Mouse (Mus musculus): ENCODE measurements around the gene Robo1. TPM values are rescaled to one million over a fixed set of nuclear protein-coding genes. Genes with fewer than 3 reads are reported as not detected.
A peak's percentile ranks its signal among the peaks of the same experiment; 100 is the strongest.

Robo1 gene
- total RNA-seq, 2 experiments from 2014 or later, result 19.6 to 20.4 TPM

DNA sequence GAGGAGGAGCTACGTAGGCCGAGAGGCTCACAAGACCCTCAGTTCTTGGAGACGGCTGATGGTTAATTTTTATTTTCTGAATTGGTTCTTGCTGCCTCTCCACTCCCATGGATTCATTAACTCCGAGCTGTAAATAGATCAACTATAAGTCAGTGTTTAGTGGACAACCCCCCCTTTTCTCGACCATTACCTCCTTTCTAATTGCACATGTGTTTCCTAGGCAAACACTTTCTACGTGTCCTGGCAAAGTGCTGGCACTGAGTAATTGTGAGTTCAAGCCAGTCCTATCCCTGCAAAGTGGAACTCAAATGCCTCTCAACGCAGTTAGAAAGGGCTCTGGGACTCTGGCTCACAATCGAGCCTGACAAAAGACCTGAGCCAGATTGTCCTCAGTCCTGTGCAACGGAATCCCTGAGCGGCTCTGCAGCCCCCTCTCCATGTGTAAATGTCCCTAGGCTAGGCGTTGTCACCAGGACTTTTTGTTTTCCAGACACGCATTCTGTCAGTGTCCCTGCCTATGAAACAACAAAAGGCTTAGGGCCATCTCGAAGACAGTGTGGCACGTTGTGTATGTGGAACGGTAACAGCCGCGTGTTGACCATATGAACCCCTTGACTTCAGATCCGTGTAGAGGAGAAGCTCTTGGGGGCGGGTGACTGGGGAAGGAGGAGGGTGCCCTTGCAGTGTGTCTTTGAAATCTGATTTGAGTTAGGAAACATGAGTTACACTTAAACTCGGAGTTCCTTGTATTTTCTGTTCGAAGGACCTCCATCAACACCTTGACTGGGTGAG is 682.5 kb downstream of the Robo1 start:
- DNase-seq (ENCODE audit: low spot score in 2 of 2), result no peak

DNA sequence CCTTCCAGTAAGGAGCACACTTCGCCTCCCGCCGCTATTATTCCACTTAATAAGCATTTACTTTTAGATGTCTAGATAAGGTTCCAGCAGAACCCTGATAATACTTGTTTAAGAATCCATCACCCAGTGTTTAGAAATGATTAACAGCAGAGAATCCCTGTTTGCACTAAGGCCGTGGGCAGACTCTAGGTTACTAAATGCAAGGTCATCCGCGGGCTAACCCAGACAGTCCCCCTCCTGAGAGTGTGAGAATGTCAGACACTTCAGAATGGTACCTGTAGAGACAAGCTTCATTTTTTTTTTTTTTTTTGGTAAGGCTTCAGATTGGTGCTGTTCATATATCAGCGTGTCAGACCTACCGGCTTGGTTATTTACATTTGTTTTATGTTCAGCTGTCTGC is 685.1 kb downstream of the Robo1 start:
- no peak for DNase-seq (ENCODE audit: low spot score in 2 of 2)

DNA sequence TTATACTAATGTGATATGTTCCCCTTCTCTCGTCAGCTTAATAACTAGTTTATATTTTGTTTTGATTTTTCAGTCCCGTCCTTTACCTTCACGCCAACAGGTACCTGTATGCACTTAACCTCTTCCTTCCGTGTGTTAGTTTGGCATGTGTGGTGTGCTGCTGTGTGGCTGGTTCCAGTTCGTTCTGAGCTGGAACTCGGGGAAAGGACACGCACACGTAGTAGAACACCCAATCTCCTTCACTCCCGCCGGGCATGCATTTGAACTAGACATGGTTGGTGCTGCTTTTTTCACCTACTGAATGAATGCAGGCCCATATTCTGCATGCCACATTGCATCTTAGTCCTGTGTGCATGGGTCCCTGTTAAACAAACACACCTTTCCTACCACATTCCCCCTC is 685.5 kb downstream of the Robo1 start:
- no peak for DNase-seq (ENCODE audit: low spot score in 2 of 2)

DNA sequence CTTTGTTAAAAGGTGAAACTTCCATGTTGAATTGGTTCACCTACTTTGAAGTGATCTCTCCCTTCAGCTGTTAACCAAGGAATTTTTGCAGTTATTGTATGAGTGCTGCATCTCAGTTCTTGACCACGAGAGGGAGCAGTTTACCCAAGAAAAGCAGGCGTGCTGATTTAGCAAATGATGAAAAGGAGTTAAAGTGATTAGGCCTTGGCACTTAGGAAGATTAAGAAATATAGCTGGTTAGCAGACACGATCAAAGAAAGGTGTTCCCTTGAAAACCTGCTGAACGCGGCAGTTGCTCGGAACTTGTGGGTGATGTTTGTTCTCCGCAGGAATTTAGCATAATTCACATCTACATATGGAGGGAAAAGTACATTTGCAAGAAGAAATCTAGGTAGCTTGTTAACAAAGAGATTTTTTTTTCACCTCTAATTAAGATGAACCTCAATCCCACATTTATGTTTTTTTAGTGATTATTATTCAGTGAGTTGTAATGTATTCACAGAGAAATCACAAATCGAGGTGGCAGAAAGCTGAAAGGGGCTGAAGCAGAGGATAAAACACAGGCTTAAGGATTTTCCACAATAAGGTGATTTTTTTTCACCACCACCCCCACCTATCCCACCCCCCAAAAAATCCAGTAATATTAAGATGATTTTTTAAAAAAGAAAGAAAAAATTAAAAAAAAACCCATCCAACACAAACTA is 687.3 kb downstream of the Robo1 start:
- peak in 1 of 2 experiments; percentile 24 for DNase-seq (ENCODE audit: low spot score in 2 of 2)

DNA sequence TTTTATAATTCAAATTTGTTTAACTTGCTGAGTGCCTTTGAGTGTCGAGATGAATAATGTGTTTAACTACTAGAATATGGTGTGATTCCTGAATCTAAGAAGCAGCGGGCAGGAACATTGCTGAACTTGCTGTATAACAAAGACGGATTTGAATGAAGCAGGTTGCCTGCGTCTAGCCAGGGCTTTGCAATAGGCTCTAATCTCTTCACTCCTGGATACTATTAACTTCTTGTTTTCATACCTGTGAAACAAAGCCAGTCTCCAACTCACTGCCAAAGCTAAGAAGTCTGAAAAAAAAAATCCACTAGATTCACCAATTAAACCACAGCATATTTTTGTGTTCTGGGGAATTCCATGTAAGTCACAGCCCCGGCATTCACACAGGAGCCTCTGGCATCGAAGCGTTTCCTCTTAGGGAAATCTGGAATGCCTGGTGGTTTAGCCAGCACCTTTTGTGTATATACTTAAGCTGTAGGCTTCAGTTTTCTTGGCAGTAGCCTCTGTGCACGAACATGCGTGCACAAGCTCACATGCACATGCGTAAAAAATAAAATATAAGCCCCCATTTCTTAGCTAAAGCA is 687.9 kb downstream of the Robo1 start:
- no peak for DNase-seq (ENCODE audit: low spot score in 2 of 2)

DNA sequence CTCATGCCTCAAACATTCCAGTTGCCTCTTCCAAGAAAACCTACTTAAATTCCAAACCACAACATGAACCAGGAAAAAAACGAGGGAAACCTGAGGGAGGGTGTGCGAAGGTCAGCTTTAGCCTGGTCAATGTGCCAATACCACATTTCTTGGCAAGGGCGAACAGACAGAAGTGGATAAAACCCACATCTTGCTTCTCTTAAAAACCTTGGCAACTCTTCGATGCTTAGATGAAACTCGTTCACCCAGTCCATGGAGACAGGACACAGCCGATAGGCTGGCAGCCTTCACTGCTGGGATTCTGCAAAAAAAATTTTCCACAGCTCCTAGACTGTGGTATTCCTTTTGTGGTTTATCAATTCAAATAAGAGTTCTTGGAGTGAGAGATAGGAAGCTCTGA is 690.6 kb downstream of the Robo1 start:
- DNase-seq (ENCODE audit: low spot score in 2 of 2), result no peak

DNA sequence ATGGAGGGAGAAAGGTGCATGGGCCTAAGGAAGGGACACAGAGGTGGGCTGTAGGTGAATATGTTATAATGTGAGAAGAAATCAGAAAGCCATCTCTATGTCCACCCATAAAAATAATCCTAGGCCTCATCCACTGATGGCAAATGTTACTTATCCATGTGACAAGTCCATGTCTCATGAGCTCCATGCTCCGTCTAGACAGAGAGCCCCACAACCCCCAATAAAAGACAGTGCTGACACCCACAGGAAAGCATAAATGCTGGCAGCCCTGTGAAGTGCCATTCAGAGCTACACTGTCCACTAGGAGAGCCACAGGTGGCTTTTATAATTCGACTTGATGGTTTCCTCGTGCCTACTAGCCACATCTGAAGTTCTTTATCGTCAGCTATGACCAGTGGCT is 694.6 kb downstream of the Robo1 start:
- no peak for DNase-seq (ENCODE audit: low spot score in 2 of 2)

DNA sequence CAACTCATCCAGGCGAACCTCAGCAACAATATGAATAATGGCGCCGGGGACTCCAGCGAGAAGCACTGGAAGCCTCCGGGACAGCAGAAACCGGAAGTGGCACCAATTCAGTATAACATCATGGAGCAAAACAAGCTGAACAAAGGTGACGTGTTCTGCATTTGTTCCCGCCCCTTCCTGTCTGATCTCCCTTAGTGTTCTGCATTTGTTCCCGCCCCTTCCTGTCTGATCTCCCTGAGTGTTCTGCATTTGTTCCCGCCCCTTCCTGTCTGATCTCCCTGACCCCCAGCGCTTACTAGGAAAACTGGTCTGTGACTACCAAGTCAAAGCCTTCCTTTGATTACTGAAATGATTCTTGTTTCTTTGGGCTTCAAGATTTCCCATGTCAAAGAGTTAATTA is 696.5 kb downstream of the Robo1 start:
- no peak for DNase-seq (ENCODE audit: low spot score in 2 of 2)

DNA sequence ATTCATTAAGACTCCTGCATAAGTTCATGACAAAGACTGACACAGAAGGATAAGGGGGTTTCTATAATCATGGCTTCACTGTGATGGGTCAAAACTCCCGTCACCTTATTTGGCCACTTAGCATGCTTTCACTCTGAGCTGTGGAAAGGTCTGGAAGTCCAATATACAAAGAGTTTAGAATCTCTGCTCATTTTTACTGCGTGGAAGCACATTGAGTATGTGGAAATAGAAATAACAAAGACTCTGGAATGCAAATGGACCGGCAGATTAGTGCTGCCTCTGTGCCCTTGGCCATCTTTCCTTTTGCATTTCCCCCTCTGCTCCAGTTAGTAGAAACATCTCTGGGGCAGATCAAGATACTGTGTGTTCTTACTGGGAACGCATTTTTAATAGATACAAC is 697.7 kb downstream of the Robo1 start:
- no peak for DNase-seq (ENCODE audit: low spot score in 2 of 2)

DNA sequence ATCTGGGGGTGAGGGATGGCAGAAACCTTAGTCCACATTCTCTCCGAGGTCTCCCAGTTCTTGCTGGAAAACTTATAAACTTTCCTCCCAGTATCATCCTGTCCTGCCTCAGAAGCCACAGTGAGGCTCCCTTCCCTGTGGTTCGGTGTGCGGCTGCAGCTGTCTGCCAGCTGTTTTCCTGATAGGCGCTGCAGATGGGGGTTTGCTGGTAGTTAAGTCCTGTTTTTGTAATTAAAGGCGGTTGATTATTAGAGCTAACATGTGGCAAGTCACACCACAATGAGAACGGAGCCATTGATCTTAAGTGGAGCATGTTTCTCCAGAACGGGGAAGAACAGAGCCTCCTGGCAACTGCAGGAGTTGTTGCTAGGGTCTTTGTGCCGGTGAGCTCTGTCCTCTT is 699.3 kb downstream of the Robo1 start:
- no peak for DNase-seq (ENCODE audit: low spot score in 2 of 2)

DNA sequence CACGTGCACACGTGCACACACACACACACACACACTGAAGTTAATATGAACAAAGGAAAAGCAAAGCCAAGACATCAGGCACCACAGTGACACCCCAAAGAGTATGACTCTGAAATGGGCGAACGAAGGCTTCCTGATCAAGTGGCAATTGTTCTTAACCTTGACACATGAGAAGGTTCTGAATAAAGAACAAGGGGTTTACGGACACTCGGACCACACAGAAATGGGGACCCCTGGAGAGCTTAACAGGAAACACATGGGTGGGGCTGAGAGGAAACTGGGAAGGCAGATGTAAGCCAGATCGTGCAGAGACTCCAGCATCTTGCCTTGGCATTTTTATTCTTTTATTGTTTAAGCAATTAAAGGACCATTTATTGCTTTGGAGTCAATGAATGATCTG is 703.2 kb downstream of the Robo1 start:
- DNase-seq (ENCODE audit: low spot score in 2 of 2), result no peak

DNA sequence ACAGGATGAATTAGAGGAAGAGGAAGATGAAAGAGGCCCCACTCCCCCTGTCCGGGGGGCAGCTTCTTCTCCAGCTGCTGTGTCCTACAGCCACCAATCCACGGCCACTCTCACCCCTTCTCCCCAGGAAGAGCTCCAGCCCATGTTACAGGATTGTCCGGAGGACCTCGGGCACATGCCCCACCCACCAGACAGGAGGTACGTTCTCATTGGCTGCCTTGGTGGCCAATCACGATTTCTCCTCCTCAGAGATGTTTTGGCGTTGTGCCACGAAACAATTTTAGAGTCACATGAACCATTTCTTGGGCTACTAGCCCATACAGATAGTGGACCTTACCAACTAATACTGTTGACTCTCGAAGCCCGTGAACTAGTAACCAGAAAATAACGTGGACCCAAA is 704.8 kb downstream of the Robo1 start:
- DNase-seq (ENCODE audit: low spot score in 2 of 2), result no peak

DNA sequence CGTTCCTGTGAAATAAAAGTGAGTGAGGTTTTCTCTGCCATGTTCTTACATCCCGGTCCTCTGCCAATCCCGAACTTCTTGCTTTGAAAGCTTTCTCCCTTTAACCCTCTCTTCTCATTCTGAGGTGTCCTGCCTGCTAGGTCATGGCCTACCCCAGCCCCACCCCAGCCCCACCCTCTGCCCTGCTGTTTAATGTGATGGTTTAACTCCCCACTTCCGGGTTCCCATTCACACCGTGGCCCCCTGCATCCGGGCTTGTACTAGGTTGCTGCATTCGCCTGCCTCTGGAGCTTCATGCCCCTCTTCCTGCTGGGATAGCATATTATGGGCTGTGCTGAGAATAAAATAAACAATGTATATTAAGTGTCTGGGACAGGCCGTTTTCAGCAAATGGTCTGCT is 706.4 kb downstream of the Robo1 start:
- DNase-seq (ENCODE audit: low spot score in 2 of 2), result no peak

DNA sequence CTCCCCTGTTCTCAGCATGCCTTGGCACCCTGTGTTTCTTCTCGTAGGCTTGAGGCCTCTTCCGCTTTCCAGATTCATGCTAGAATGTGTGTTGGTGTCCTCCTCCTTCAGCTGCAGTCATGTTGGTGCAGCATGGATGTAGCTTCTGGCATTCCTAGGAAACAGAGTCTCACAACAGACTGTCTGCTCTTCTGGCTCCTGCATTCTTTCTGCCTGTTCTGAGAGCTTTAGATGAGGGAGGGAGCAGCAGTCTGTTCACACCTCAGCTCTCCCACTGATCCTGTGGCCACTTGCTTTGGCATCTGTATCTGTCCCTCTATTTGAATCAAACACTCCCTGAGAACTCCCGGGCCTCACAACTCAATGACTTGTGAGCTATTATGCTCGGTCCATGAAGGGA is 707.9 kb downstream of the Robo1 start:
- DNase-seq (ENCODE audit: low spot score in 2 of 2), result no peak

DNA sequence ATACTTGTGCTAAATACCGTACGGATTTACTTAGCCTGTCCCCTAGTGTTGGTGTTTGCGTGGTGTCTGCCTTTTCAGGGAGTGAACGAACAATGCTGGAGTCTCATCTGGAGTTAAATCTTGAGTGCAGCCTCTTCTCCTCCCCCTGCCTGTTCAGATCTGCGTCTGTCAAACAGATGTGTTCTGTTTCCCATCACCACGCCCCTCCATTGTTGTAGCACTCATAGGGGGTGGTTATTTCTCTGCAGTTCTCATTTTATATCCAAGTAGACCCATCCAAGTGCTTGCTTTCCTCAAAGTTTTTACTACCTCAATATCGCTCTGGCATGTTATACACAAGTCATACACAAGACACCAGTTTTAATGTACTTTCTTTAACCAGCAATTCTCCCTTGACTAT is 708.7 kb downstream of the Robo1 start:
- DNase-seq (ENCODE audit: low spot score in 2 of 2), result no peak

DNA sequence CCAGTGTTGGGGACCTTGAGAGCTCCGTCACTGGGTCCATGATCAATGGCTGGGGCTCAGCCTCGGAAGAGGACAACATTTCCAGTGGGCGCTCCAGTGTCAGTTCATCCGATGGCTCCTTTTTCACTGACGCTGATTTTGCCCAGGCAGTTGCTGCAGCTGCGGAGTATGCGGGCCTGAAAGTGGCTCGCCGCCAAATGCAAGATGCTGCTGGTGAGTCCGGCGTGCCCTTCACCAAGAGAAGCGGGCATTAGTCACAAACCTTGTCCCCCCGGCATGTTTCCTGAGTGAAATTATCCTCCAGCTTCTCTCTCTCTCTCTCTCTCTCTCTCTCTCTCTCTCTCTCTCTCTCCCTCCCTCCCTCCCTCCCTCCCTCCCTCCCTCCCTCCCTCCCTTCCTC is 716.2 kb downstream of the Robo1 start:
- no peak for DNase-seq (ENCODE audit: low spot score in 2 of 2)

DNA sequence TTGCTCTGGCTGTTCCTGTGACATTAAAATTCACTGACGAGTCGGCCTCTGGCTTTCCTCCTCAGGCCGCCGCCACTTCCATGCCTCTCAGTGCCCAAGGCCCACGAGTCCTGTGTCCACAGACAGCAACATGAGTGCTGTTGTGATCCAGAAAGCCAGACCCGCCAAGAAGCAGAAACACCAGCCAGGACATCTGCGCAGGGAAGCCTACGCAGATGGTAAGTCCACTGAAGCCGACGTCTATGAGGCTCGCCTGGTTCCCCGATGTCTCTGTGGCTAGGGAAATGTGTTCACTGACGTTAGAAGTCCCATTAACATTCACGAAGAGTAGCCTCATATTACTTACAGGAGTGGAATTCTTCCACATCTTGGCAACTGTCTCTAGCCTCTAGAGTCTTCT is 719.6 kb downstream of the Robo1 start:
- peak in 1 of 2 experiments; percentile 40 for DNase-seq (ENCODE audit: low spot score in 2 of 2)

DNA sequence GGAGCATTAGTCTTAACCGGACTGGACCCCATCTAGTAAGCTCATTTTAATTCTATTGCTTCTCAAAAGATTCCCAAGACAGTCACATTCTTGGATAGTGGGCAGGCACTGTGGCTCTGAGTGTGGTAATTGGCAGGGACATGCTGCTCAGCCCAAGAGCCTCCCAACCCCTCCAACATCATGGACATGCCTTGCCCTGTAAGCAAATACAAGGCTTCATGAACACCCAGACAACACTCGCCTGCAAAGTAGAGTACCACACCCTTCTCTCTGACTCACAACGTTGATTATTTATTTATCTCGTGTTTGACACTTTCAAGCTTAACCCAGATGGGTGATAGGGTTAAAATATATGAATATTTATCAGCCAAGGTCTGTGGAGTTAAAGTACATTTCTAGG is 722.9 kb downstream of the Robo1 start:
- no peak for DNase-seq (ENCODE audit: low spot score in 2 of 2)

DNA sequence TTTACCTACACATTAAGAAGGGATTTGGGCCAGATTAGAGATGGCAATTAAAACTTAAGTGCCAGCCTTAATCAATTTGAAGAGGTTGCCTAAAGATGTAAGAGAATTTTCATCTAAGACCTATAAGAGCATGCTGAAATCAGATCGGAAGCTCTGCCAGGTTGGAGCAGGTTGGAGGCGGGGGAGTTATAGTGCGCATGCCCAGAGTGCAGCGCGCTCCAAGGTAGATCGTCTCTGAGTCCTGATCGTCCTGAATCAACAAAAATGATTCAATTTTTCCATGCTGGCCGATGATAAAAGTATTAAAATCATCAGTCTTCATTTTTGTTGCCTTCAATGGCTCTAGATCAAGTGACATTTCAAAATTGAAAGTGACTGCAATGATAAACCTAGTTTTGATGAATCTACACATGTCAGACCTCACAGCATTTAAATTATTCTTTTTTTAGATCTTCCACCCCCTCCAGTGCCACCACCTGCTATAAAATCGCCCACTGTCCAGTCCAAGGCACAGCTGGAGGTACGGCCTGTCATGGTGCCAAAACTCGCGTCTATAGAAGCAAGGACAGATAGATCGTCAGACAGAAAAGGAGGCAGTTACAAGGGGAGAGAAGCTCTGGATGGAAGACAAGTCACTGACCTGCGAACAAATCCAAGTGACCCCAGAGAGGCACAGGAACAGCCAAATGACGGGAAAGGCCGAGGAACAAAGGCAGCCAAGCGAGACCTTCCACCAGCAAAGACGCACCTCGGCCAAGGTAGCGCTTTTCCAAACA is 727.3 kb downstream of the Robo1 start:
- DNase-seq (ENCODE audit: low spot score in 2 of 2), result no peak

DNA sequence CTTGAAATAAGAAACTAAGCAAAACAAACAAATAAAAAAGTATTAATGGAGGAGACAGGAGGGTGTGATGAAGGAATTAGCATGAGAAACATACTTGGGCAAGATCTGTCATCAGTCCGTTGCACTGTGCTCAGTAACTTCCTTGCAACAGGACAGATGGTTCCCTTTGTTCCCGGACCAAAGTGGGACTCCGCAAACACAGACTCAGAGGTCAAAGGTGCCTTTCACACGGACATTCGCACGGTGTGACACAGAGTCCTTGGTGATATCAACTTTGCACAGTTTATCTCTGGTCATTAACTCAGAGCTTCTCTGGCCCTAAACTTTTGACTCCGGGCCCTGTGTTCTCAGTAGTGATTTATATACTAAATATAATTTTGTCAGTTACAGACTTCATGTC is 730.4 kb downstream of the Robo1 start:
- DNase-seq (ENCODE audit: low spot score in 2 of 2), result no peak

DNA sequence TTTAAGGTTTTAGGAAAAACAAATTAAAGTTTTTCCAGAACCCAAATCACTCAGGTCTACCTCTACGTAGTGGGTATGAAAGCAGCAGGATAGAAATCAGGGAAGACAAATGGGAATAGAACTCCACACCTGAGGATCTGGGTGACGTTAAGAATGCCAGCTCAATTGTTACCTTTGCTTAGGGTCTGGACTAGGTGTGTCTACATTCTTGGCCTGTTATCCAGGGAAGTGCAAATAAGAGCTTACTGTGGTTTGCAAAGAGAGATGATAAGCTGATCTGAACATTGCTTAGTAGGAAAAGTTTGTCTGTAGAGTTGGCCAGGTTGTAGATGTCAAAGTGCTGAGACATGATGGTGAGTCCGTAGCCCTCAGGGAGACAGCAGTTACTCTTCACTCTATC is 754.4 kb downstream of the Robo1 start:
- DNase-seq (ENCODE audit: low spot score in 2 of 2), result no peak

DNA sequence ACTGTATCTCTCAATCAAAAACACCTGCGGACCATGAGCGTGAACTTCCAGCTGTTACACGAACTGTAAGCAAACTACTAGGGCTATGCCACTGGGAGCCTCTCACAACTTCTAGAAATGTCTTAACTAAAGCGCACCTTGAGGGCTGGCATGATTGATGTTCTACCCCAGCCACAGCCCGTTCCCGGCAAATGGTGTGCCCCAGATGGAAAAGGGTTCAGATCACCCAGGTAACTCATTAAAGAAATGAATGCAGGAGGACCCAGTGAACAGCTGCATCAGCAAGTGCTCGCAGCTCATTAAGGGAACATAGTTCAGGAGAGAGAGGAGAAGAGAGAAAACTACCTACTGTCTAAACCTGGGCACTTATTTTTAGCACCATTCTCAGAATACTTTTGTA is 759.7 kb downstream of the Robo1 start:
- DNase-seq (ENCODE audit: low spot score in 2 of 2), result no peak

Data from gastrocnemius, postnatal 4 days (tissue).